Mouse (Mus musculus): ENCODE measurements at regions not wholly inside any gene's neighbourhood (a gene's known extent, or its start where the extent isn't known, plus 50 kb on each side); places are given as distances from the start of the nearest gene placed in this dataset.

GRCm38 (mm10) chr2:166492421-166492820 lies 221.2 kb downstream of the Prex1 start:
- Histone ChIP-seq H3K36me3 (ENCODE audit: control insufficient read depth, insufficient read depth) (no peaks in the 10 kb centered on the region), H3K4me2 (ENCODE audit: low read depth) (no peak overlapping the region), H3ac (ENCODE audit: control insufficient read depth, insufficient read length) (no peak overlapping the region), H3K79me2 (ENCODE audit: control insufficient read depth, insufficient read depth) (no peaks in the 10 kb centered on the region), H3K4me3 (no peak overlapping the region), H3K27me3 (ENCODE audit: control insufficient read depth, insufficient read depth, insufficient read length) (no peaks in the 10 kb centered on the region)
- TF ChIP-seq MYOG (IDR thresholded peaks at IDR 0.05; ENCODE audit: control insufficient read depth in 1 of 3, insufficient read depth in 1 of 3, insufficient read length in 2 of 3, low read depth in 2 of 3), result no peak
- no peak for TF ChIP-seq TCF3 (IDR thresholded peaks at IDR 0.05; ENCODE audit: insufficient read length, low read depth)
- TF ChIP-seq TCF12 (IDR thresholded peaks at IDR 0.05; ENCODE audit: insufficient read depth, poor library complexity, severe bottlenecking), result no peak
- TF ChIP-seq MYOD1 (IDR thresholded peaks at IDR 0.05; ENCODE audit: control insufficient read depth in 1 of 3, insufficient read length in 2 of 3, low read depth in 2 of 3), result no peak
- TF ChIP-seq REST (IDR thresholded peaks at IDR 0.05; ENCODE audit: insufficient read depth, insufficient read length), result no peak

- H3K4me3 ChIP-seq, result no peak overlapping the region
- no peak overlapping the region for H3ac ChIP-seq (ENCODE audit: control insufficient read depth, insufficient read length)
- no peaks in the 10 kb centered on the region for H3K36me3 ChIP-seq (ENCODE audit: control insufficient read depth, insufficient read depth)
- H3K27me3 ChIP-seq (ENCODE audit: control insufficient read depth, insufficient read depth, insufficient read length), result no peaks in the 10 kb centered on the region
- TF ChIP-seq MYOG (IDR thresholded peaks at IDR 0.05; ENCODE audit: control insufficient read depth in 1 of 3, insufficient read depth in 1 of 3, insufficient read length in 2 of 3, low read depth in 2 of 3) (no peak), USF1 (IDR thresholded peaks at IDR 0.05; ENCODE audit: low read depth) (no peak), TCF3 (IDR thresholded peaks at IDR 0.05; ENCODE audit: insufficient read length, low read depth) (no peak), SRF (IDR thresholded peaks at IDR 0.05; ENCODE audit: control insufficient read depth, insufficient read length, low read depth) (no peak), TCF12 (IDR thresholded peaks at IDR 0.05; ENCODE audit: insufficient read depth, poor library complexity, severe bottlenecking) (no peak), MAX (IDR thresholded peaks at IDR 0.05; ENCODE audit: low read depth) (no peak), MYOD1 (IDR thresholded peaks at IDR 0.05; ENCODE audit: control insufficient read depth in 1 of 3, insufficient read length in 2 of 3, low read depth in 2 of 3) (no peak), E2F4 (IDR thresholded peaks at IDR 0.05; ENCODE audit: insufficient read depth) (no peak), POLR2A (IDR thresholded peaks at IDR 0.05; ENCODE audit: insufficient read length, low read depth) (no peak), CEBPB (IDR thresholded peaks at IDR 0.05; ENCODE audit: insufficient read depth, poor library complexity, severe bottlenecking) (no peak), REST (IDR thresholded peaks at IDR 0.05; ENCODE audit: insufficient read depth, insufficient read length) (no peak), POLR2AphosphoS2 (IDR thresholded peaks at IDR 0.05; ENCODE audit: insufficient read length, low read depth) (no peak)
- no peak overlapping the region for H3K4me2 ChIP-seq (ENCODE audit: low read depth)
- H3K79me2 ChIP-seq (ENCODE audit: control insufficient read depth, insufficient read depth), result no peaks in the 10 kb centered on the region
Measured at GRCm38 (mm10) chr2:166491861-166492260, 221.8 kb downstream of the Prex1 start.

DNA sequence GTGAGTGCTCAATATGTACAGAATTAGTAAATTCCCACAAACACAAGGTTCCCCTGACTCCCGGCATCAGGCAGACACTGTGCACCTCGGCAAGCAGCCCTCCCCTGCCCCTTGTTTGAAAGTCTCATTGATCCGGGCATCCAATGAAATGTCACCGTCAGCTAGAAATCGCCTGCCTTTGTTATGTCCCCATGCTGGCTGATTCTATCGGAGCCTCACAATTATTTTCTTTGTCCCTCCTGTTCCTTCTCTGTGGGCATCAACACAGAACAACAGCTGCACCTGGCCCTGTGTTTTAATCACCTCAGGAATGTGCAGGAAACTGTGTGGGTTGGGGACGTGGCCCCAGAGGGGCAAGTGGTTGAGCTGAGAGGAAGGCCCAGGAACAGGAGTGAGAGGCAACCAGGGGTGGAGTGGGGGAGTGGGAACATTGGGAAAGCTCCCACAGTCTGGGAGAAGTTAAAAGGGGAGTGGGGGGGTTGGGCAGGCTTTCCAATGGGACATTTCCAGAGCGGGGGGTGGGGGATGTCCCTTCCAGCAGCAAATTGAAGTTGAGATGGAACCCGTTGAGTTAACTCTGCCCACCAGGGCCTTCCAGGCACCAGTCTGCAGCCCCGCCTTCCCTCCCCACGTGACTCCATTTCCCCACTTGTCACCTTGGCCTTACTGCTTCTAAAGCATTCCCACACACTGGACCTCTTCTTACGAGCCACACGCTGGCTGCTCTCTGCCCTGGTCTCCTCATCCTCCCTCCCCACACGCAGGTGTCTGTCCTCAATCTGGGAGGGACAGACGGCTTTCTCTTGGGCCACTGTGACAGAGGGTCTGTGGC lies 224.4 kb downstream of the Prex1 start:
- Histone ChIP-seq H3K36me3 (ENCODE audit: control insufficient read depth, insufficient read depth) (no peaks in the 10 kb centered on the region), H3K79me2 (ENCODE audit: control insufficient read depth, insufficient read depth) (no peaks in the 10 kb centered on the region), H3K27me3 (ENCODE audit: control insufficient read depth, insufficient read depth, insufficient read length) (no peaks in the 10 kb centered on the region), H3K4me3 (no peak overlapping the region), H3K4me2 (ENCODE audit: low read depth) (no peak overlapping the region), H3ac (ENCODE audit: control insufficient read depth, insufficient read length) (no peak overlapping the region)
- TF ChIP-seq SRF (IDR thresholded peaks at IDR 0.05; ENCODE audit: control insufficient read depth, insufficient read length, low read depth) (peak; percentile 11), CEBPB (IDR thresholded peaks at IDR 0.05; ENCODE audit: insufficient read depth, poor library complexity, severe bottlenecking) (no peak), TCF12 (IDR thresholded peaks at IDR 0.05; ENCODE audit: insufficient read depth, poor library complexity, severe bottlenecking) (no peak), TCF3 (IDR thresholded peaks at IDR 0.05; ENCODE audit: insufficient read length, low read depth) (no peak), REST (IDR thresholded peaks at IDR 0.05; ENCODE audit: insufficient read depth, insufficient read length) (no peak), MYOD1 (IDR thresholded peaks at IDR 0.05; ENCODE audit: control insufficient read depth in 1 of 3, insufficient read length in 2 of 3, low read depth in 2 of 3) (peak in 2 of 3 experiments; percentile 69 to 72), USF1 (IDR thresholded peaks at IDR 0.05; ENCODE audit: low read depth) (peak; percentile 24), POLR2A (IDR thresholded peaks at IDR 0.05; ENCODE audit: insufficient read length, low read depth) (no peak), MAX (IDR thresholded peaks at IDR 0.05; ENCODE audit: low read depth) (no peak), MYOG (IDR thresholded peaks at IDR 0.05; ENCODE audit: control insufficient read depth in 1 of 3, insufficient read depth in 1 of 3, insufficient read length in 2 of 3, low read depth in 2 of 3) (peak in 1 of 3 experiments; percentile 66)

- no peak overlapping the region for H3K4me3 ChIP-seq
- no peaks in the 10 kb centered on the region for H3K79me2 ChIP-seq (ENCODE audit: control insufficient read depth, insufficient read depth)
- H3K36me3 ChIP-seq (ENCODE audit: control insufficient read depth, insufficient read depth), result no peaks in the 10 kb centered on the region
- no peak for TF ChIP-seq POLR2A (IDR thresholded peaks at IDR 0.05; ENCODE audit: insufficient read length, low read depth)
- no peak for TF ChIP-seq SRF (IDR thresholded peaks at IDR 0.05; ENCODE audit: control insufficient read depth, insufficient read length, low read depth)
- no peak for TF ChIP-seq POLR2AphosphoS2 (IDR thresholded peaks at IDR 0.05; ENCODE audit: insufficient read length, low read depth)
- no peak for TF ChIP-seq E2F4 (IDR thresholded peaks at IDR 0.05; ENCODE audit: insufficient read depth)
- TF ChIP-seq MYOG (IDR thresholded peaks at IDR 0.05; ENCODE audit: control insufficient read depth in 1 of 3, insufficient read depth in 1 of 3, insufficient read length in 2 of 3, low read depth in 2 of 3), result no peak
- TF ChIP-seq TCF12 (IDR thresholded peaks at IDR 0.05; ENCODE audit: insufficient read depth, poor library complexity, severe bottlenecking), result no peak
- no peak for TF ChIP-seq REST (IDR thresholded peaks at IDR 0.05; ENCODE audit: insufficient read depth, insufficient read length)
- no peak for TF ChIP-seq TCF3 (IDR thresholded peaks at IDR 0.05; ENCODE audit: insufficient read length, low read depth)
- no peak for TF ChIP-seq USF1 (IDR thresholded peaks at IDR 0.05; ENCODE audit: low read depth)
- no peak for TF ChIP-seq MAX (IDR thresholded peaks at IDR 0.05; ENCODE audit: low read depth)
- TF ChIP-seq MYOD1 (IDR thresholded peaks at IDR 0.05; ENCODE audit: control insufficient read depth in 1 of 3, insufficient read length in 2 of 3, low read depth in 2 of 3), result no peak
- TF ChIP-seq CEBPB (IDR thresholded peaks at IDR 0.05; ENCODE audit: insufficient read depth, poor library complexity, severe bottlenecking), result no peak
- no peak overlapping the region for H3K4me2 ChIP-seq (ENCODE audit: low read depth)
- no peaks in the 10 kb centered on the region for H3K27me3 ChIP-seq (ENCODE audit: control insufficient read depth, insufficient read depth, insufficient read length)
- no peak overlapping the region for H3ac ChIP-seq (ENCODE audit: control insufficient read depth, insufficient read length)
Measured at GRCm38 (mm10) chr2:166487688-166488087, 225.9 kb downstream of the Prex1 start.
